Mouse (Mus musculus) CD4-positive naive resting alpha-beta T cell, adult 57 days (primary cell): ENCODE data around the gene Ifitm2. TPM values are rescaled to one million over a fixed set of nuclear protein-coding genes. Genes with fewer than 3 reads are reported as not detected.

Experiments used
- total RNA-seq: library from RNA; stranded (reverse); gene quantifications from one replicate; pipeline ENCODE4 v1.2.4, GENCODE M21; 2023

Ifitm2 gene
- 19.8 TPM for total RNA-seq

DNA sequence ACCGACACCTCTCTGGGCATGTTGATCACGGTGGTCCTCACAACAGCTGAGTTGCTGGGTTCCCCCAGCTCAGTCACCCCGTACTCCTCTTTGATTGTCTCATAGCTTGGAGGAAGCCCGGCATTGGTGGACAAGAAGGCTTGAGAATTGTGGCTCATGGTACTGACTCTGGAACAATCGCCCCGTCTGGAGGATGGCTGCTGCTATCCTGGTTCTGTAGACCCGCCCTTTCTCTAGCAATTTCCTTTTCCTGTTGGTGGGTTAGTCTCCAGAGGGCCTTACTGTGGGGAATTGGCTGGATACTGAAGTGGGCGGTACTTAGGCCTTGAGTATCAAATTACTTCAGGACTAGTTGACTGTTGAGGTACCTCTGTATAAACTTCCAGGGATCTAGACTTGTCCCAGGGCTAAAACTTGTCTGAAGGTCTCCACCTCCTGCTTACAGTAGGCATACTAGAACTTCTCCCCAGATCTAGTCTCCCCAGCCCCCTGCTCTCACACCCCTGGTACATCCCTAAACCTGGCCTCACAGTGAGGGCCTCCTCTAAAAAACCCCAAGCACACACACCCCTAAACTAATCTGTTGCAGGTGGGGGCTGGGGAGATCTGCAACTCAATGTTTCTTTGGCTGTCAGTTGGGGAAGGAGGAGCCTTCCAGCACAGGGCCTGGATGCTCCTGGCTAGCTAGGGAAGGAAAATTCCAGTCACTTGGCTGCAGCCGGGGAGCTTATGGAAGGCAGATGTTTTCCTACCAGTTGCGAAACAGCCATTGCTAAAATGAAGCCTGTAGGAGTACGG is at the start of gene Ifitm2, which contains the start of gene Gm45717:
Gene Ifitm2 (minus strand): TSS at position 230 of the 798 bp plus-strand sequence.
Gene Gm45717 (minus strand): TSS at position 180 of the 798 bp plus-strand sequence.

GRCm38 (mm10) chr7:140966921-140967320 is 11.1 kb upstream of the Ifitm2 start, which contains the start of gene Ifitm1:
Gene Ifitm1 (plus strand): TSS chr7:140967221.

GRCm38 (mm10) chr7:140949824-140950530 is 5.8 kb downstream of the Ifitm2 start, which contains the start of gene Ifitm5:
Gene Ifitm5 (minus strand): TSS chr7:140950291.

GRCm38 (mm10) chr7:140941222-140942051 is 14.3 kb downstream of the Ifitm2 start, which contains the start of gene Pgghg:
Gene Pgghg (plus strand): TSS chr7:140941391.

GRCm38 (mm10) chr7:140920418-140921029 is 35.3 kb downstream of the Ifitm2 start, which contains the start of gene Nlrp6:
Gene Nlrp6 (plus strand): TSS chr7:140920902.

Other genes starting within 250 kb of the Ifitm2 start
- gene Cyp2e1, start 192.2 kb downstream of the Ifitm2 start, total RNA-seq: not detected
- gene Syce1, start 168.1 kb downstream of the Ifitm2 start, total RNA-seq: not detected
- gene Zfp941, start 133.8 kb downstream of the Ifitm2 start, total RNA-seq: not detected
- gene Urah, start 121.0 kb downstream of the Ifitm2 start, total RNA-seq: not detected
- not detected for gene Scgb1c1, start 110.4 kb downstream of the Ifitm2 start, total RNA-seq
- not detected for gene Odf3, start 108.2 kb downstream of the Ifitm2 start, total RNA-seq
- not detected for gene Gm45785, start 99.7 kb downstream of the Ifitm2 start, total RNA-seq
- 104 TPM for gene Ric8a, start 99.0 kb downstream of the Ifitm2 start, total RNA-seq
- 28.0 TPM for gene Bet1l, start 98.4 kb downstream of the Ifitm2 start, total RNA-seq
- 79.0 TPM for gene Psmd13, start 74.0 kb downstream of the Ifitm2 start, total RNA-seq
- 7.8 TPM for gene Sirt3, start 73.7 kb downstream of the Ifitm2 start, total RNA-seq
- gene Cox8b, start 55.5 kb downstream of the Ifitm2 start, total RNA-seq: not detected
- gene Nlrp6, start 35.1 kb downstream of the Ifitm2 start, total RNA-seq: not detected
- 11.0 TPM for gene Pgghg, start 14.6 kb downstream of the Ifitm2 start, total RNA-seq
- not detected for gene Ifitm5, start 5.7 kb downstream of the Ifitm2 start, total RNA-seq
- not detected for gene Gm45717, start 50 bp downstream of the Ifitm2 start, total RNA-seq
- 5.5 TPM for gene Ifitm1, start 11.2 kb upstream of the Ifitm2 start, total RNA-seq
- gene Ifitm3, start 54.8 kb upstream of the Ifitm2 start, total RNA-seq: 12.2 TPM
- gene Ifitm6, start 61.9 kb upstream of the Ifitm2 start, total RNA-seq: 1.9 TPM
- not detected for gene Gm17387, start 73.1 kb upstream of the Ifitm2 start, total RNA-seq
- 1.3 TPM for gene B4galnt4, start 105.1 kb upstream of the Ifitm2 start, total RNA-seq
- gene Pkp3, start 122.2 kb upstream of the Ifitm2 start, total RNA-seq: 39.7 TPM
- 76.9 TPM for gene Sigirr, start 144.6 kb upstream of the Ifitm2 start, total RNA-seq
- 0.30 TPM for gene Ano9, start 161.8 kb upstream of the Ifitm2 start, total RNA-seq
- gene Ptdss2, start 166.4 kb upstream of the Ifitm2 start, total RNA-seq: 12.8 TPM
- gene Rnh1, start 216.9 kb upstream of the Ifitm2 start, total RNA-seq: 43.4 TPM
- 31.0 TPM for gene Hras, start 238.0 kb upstream of the Ifitm2 start, total RNA-seq
- gene Lrrc56, start 238.2 kb upstream of the Ifitm2 start, total RNA-seq: 4.7 TPM